Mouse (Mus musculus) midbrain, postnatal 0 days (tissue): ENCODE measurements at regions not wholly inside any gene's neighbourhood (a gene's known extent, or its start where the extent isn't known, plus 50 kb on each side); places are given as distances from the start of the nearest gene placed in this dataset.

ENCODE experiments used
- ATAC-seq: fragments of 200-750 bp; cut with Nextera tagmentation; 2 replicates; pipeline ENCODE4 v1.8.0; 2017; ENCODE audit warnings: moderate number of reproducible peaks, mild to moderate bottlenecking, moderate TSS enrichment, moderate library complexity; ENCODE audit not compliant: low FRiP score
- DNase-seq: peaks from one replicate; pipeline ENCODE4 v3.0.0-alpha.2; 2015; ENCODE audit warnings: low spot score
- H3K27ac ChIP-seq: fragments of 300-500 bp; sonication (generic); 2 replicates; pipeline ENCODE4 v1.5.1; 2014; ENCODE audit warnings: low read depth, mild to moderate bottlenecking, low read length, mixed read lengths
- H3K27me3 ChIP-seq: fragments of 300-500 bp; sonication (generic); 2 replicates; pipeline ENCODE4 v1.6.1; 2014; ENCODE audit warnings: low read length, control low read depth, mixed read lengths; ENCODE audit not compliant: insufficient read depth
- H3K36me3 ChIP-seq: fragments of 300-500 bp; sonication (generic); 2 replicates; pipeline ENCODE4 v1.6.1; 2014; ENCODE audit warnings: low read length, control low read depth, mixed read lengths; ENCODE audit not compliant: insufficient read depth
- H3K4me1 ChIP-seq: fragments of 300-500 bp; sonication (generic); 2 replicates; pipeline ENCODE4 v1.6.1; 2014; ENCODE audit warnings: mild to moderate bottlenecking, control low read depth, antibody characterized with exemption, low read length, mixed read lengths; ENCODE audit not compliant: insufficient read depth
- H3K4me2 ChIP-seq: fragments of 300-500 bp; sonication (generic); 2 replicates; pipeline ENCODE4 v1.6.1; 2014; ENCODE audit warnings: low read depth, mild to moderate bottlenecking, low read length, mixed read lengths; ENCODE audit not compliant: poor library complexity, severe bottlenecking
- H3K4me3 ChIP-seq: fragments of 300-500 bp; sonication (generic); 2 replicates; pipeline ENCODE4 v1.5.1; 2014; ENCODE audit warnings: low read depth, mild to moderate bottlenecking, low read length, moderate library complexity
- H3K9ac ChIP-seq: fragments of 300-500 bp; sonication (generic); replicated peaks from 2 replicates; pipeline ENCODE4 v1.6.1; 2014; ENCODE audit warnings: mild to moderate bottlenecking, low read length, moderate library complexity, mixed read lengths; ENCODE audit not compliant: poor library complexity, severe bottlenecking
- H3K9me3 ChIP-seq: fragments of 300-500 bp; sonication (generic); 2 replicates; pipeline ENCODE4 v1.6.1; 2016; ENCODE audit warnings: low read length, control low read depth
- CTCF ChIP-seq: IDR thresholded peaks from 2 replicates; pipeline ENCODE4 v1.5.1; 2016; ENCODE audit warnings: antibody characterized with exemption, mild to moderate bottlenecking
- WGBS: fragments of 180-500 bp; shearing (Covaris S2); extraction: QIAGEN DNeasy Blood & Tissue Kit; methylation state at CpG from one replicate; pipeline ENCODE4 v1.1.7; 2014; 5-methylcytosine and 5-hydroxymethylcytosine counted together

GRCm38 (mm10) chr7:40362719-40363118, 535.4 kb upstream of the Vstm2b start:
- no peaks in the 10 kb centered on the region for H3K4me1 ChIP-seq
- no peak for ATAC-seq

GRCm38 (mm10) chr7:40372713-40373112, 525.4 kb upstream of the Vstm2b start:
- WGBS: 81% methylated on average over 2 of the region's 2 CpGs
- TF ChIP-seq CTCF: no peak
- Histone ChIP-seq H3K9me3 (no peaks in the 10 kb centered on the region), H3K4me1 (no peaks in the 10 kb centered on the region), H3K27ac (no peak overlapping the region), H3K36me3 (no peaks in the 10 kb centered on the region), H3K4me2 (no peak overlapping the region), H3K27me3 (no peaks in the 10 kb centered on the region), H3K4me3 (no peak overlapping the region), H3K9ac (no peak overlapping the region)
- DNase-seq (no peak), ATAC-seq (no peak)

More at GRCm38 (mm10) chr7:40362719-40363118, 535.4 kb upstream of the Vstm2b start:
- Histone ChIP-seq H3K9ac (no peak overlapping the region), H3K27me3 (no peaks in the 10 kb centered on the region), H3K27ac (no peak overlapping the region), H3K9me3 (no peaks in the 10 kb centered on the region), H3K36me3 (no peaks in the 10 kb centered on the region), H3K4me2 (no peak overlapping the region), H3K4me3 (no peak overlapping the region)
- no peak for TF ChIP-seq CTCF
- DNase-seq: no peak
- WGBS: 8% methylated on average over 2 of the region's 2 CpGs

GRCm38 (mm10) chr7:40377839-40378238, 520.3 kb upstream of the Vstm2b start:
- DNase-seq: no peak
- Histone ChIP-seq H3K9me3 (no peaks in the 10 kb centered on the region), H3K4me3 (no peak overlapping the region), H3K36me3 (no peaks in the 10 kb centered on the region), H3K4me2 (no peak overlapping the region), H3K9ac (no peak overlapping the region), H3K27me3 (no peaks in the 10 kb centered on the region), H3K4me1 (no peaks in the 10 kb centered on the region), H3K27ac (no peak overlapping the region)
- ATAC-seq: no peak
- 72% methylated on average over 1 of the region's 1 CpGs for WGBS
- TF ChIP-seq CTCF: no peak

- H3K36me3 ChIP-seq: no peaks in the 10 kb centered on the region
- H3K4me2 ChIP-seq: no peak overlapping the region
- no peak overlapping the region for H3K27ac ChIP-seq
- H3K9ac ChIP-seq: no peak overlapping the region
- H3K27me3 ChIP-seq: no peaks in the 10 kb centered on the region
- no peaks in the 10 kb centered on the region for H3K4me1 ChIP-seq
- ATAC-seq (no peak), DNase-seq (no peak)
- TF ChIP-seq CTCF: no peak
- H3K4me3 ChIP-seq: no peak overlapping the region
- no peaks in the 10 kb centered on the region for H3K9me3 ChIP-seq
- WGBS: 90% methylated on average over 3 of the region's 3 CpGs
These were observed 516.9 kb upstream of the Vstm2b start for GRCm38 (mm10) chr7:40381244-40381643.

GRCm38 (mm10) chr7:40388152-40388551, 510.0 kb upstream of the Vstm2b start:
- no peaks in the 10 kb centered on the region for H3K9me3 ChIP-seq
- H3K27me3 ChIP-seq: no peaks in the 10 kb centered on the region
- no peak overlapping the region for H3K27ac ChIP-seq
- no peak overlapping the region for H3K9ac ChIP-seq
- 92% methylated on average over 5 of the region's 5 CpGs for WGBS
- H3K4me2 ChIP-seq: no peak overlapping the region
- H3K36me3 ChIP-seq: no peaks in the 10 kb centered on the region
- ATAC-seq (no peak), DNase-seq (no peak)
- no peak overlapping the region for H3K4me3 ChIP-seq
- no peak for TF ChIP-seq CTCF
- peaks cover 5% of the 10 kb centered on the region; the same call in 1 of the 2 replicates for H3K4me1 ChIP-seq

GRCm38 (mm10) chr7:40389795-40390194, 508.3 kb upstream of the Vstm2b start:
- no peaks in the 10 kb centered on the region for H3K27me3 ChIP-seq
- peaks cover 5% of the 10 kb centered on the region; the same call in 1 of the 2 replicates for H3K4me1 ChIP-seq
- 52% methylated on average over 3 of the region's 3 CpGs for WGBS
- H3K4me2 ChIP-seq: no peak overlapping the region
- H3K4me3 ChIP-seq: no peak overlapping the region
- H3K36me3 ChIP-seq: no peaks in the 10 kb centered on the region
- H3K9me3 ChIP-seq: no peaks in the 10 kb centered on the region
- DNase-seq: no peak
- no peak for ATAC-seq
- peak; percentile 45 for TF ChIP-seq CTCF
- H3K9ac ChIP-seq: no peak overlapping the region
- no peak overlapping the region for H3K27ac ChIP-seq
